8 mouse cellular contexts compared by ENCODE assay signal in the genomic region with DNA sequence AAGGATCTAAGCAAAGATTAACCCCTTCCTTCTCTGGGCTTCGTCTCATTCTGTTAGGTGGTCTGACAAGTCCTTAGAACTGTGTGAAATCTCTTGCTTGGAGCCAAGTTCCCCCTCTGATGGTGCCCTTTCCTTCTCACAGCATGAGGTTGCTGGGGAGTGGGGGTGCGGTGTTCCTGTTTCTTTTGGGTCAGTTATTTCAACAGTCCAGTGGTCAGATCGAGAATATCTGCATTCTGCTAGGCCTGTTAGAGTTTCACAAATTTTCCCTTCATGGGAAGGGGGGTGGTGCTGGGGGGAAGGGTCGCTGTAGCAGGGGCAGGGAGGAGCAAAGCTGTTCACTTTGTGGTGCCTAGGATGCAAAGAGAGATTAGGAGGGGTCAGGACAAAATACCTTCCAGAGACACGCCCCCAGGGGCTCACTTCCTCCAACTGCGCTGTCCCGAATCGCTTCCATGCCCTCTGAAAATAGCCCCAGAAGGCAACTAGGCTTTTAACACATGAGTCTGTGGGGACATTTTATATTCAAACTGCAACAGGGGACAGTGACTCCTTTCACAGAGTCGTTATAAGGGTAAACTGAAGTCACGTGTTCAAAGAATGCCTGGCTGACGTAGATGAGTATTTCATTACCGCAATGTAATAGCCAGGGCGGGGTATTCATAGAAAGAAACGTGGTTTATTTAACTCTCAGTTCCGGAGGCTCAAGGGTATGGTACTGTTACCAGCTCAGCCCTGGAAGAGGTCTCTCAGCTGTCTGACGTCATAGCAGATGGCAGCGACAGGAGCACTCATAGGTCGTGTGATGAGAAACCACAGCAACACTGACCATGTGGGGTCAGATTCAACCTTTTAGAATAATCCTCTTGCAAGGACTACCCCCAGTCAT.
DNase-seq lines count a peak whose midpoint lies in the region; ATAC-seq and TF ChIP-seq lines count a peak whose summit lies in the region.

No protein-coding gene starts in this region.

- no peak overlapping the region for H3K27ac ChIP-seq in left cerebral cortex, adult 2 months
- H3K27ac ChIP-seq in forebrain, embryonic 14.5 days (ENCODE audit: low read depth, low read length): no peak overlapping the region
- no peak overlapping the region for H3K27ac ChIP-seq in liver, embryonic 16.5 days (ENCODE audit: low read length)

- no peak overlapping the region for H3K9ac ChIP-seq in forebrain, embryonic 14.5 days (ENCODE audit: low read length)
- no peak overlapping the region for H3K9ac ChIP-seq in liver, embryonic 16.5 days (ENCODE audit: low read depth, low read length)

- no peak for TF ChIP-seq CTCF in left cerebral cortex, adult 2 months (IDR thresholded peaks at IDR 0.05)

- intact Hi-C loops in left cerebral cortex, postnatal 4 days (cut with DNase I): no loop called here
- intact Hi-C loops in left cerebral cortex, adult 2 months (cut with DNase I): no loop called here

- no peak overlapping the region for H3K4me3 ChIP-seq in left cerebral cortex, adult 2 months
- no peak overlapping the region for H3K4me3 ChIP-seq in forebrain, embryonic 14.5 days (ENCODE audit: low read depth, low read length)
- peak overlapping the region; percentile 24 for H3K4me3 ChIP-seq in liver, embryonic 16.5 days (ENCODE audit: low read depth, low read length)

- H3K9me3 ChIP-seq in forebrain, embryonic 14.5 days (replicated peaks; ENCODE audit: control insufficient read depth, low read length): no peaks in the 10 kb centered on the region
- H3K9me3 ChIP-seq in liver, embryonic 16.5 days (replicated peaks; ENCODE audit: control insufficient read depth, low read length): no peaks in the 10 kb centered on the region

- 38% methylated on average over 18 of the region's 18 CpGs for WGBS in forebrain, embryonic 14.5 days
- WGBS in liver, embryonic 16.5 days (ENCODE audit: insufficient replicate concordance): 23% methylated on average over 18 of the region's 18 CpGs

- H3K4me1 ChIP-seq in forebrain, embryonic 14.5 days (ENCODE audit: control insufficient read depth, insufficient read depth, low read length): no peaks in the 10 kb centered on the region
- H3K4me1 ChIP-seq in liver, embryonic 16.5 days (ENCODE audit: control insufficient read depth, low read depth, low read length): no peaks in the 10 kb centered on the region

- H3K27me3 ChIP-seq in forebrain, embryonic 14.5 days (replicated peaks; ENCODE audit: control insufficient read depth, insufficient read depth, low read length): no peaks in the 10 kb centered on the region
- H3K27me3 ChIP-seq in liver, embryonic 16.5 days (ENCODE audit: control insufficient read depth, insufficient read depth, low read depth, low read length): no peaks in the 10 kb centered on the region
- H3K27me3 ChIP-seq in splenic B cell, adult 2 months (ENCODE audit: control insufficient read depth, insufficient read depth, low read length, poor library complexity, severe bottlenecking): no peaks in the 10 kb centered on the region

- H3K4me2 ChIP-seq in forebrain, embryonic 14.5 days (ENCODE audit: low read length): no peak overlapping the region
- H3K4me2 ChIP-seq in liver, embryonic 16.5 days (ENCODE audit: low read depth, low read length): peak overlapping the region; percentile 26

- no peaks in the 10 kb centered on the region for H3K36me3 ChIP-seq in forebrain, embryonic 14.5 days (ENCODE audit: control insufficient read depth, insufficient read depth, low read length)
- no peaks in the 10 kb centered on the region for H3K36me3 ChIP-seq in liver, embryonic 16.5 days (ENCODE audit: control insufficient read depth, insufficient read depth)
- no peaks in the 10 kb centered on the region for H3K36me3 ChIP-seq in splenic B cell, adult 2 months (ENCODE audit: control insufficient read depth, insufficient read depth, low read length, poor library complexity, severe bottlenecking)

- peak; percentile 2 for DNase-seq in left cerebral cortex, postnatal 4 days
- no peak for DNase-seq in left cerebral cortex, adult 2 months (ENCODE audit: extremely low spot score in 1 of 2, low spot score in 2 of 2)
- no peak for DNase-seq in forebrain, embryonic 14.5 days (ENCODE audit: low spot score)
- DNase-seq in splenic B cell, adult 2 months (ENCODE audit: low read depth, low spot score): peak; percentile 15
- DNase-seq in right cerebral cortex, postnatal 25 days: no peak
- DNase-seq in adrenal gland, postnatal 4 days (ENCODE audit: low spot score in 2 of 2): no peak

- ATAC-seq in forebrain, embryonic 14.5 days: peak; percentile 35; the same call in 1 of the 2 replicates
- ATAC-seq in liver, embryonic 16.5 days (ENCODE audit: low read depth): no peak
- no peak for ATAC-seq in activated CD4-positive, CD25-positive, alpha-beta regulatory T cell, adult 4 months

Comparison
In these comparisons a context has a peak if more than half of its experiments do, and no peak if none do; other contexts are left out.
1. DNase-seq: peak in left cerebral cortex, postnatal 4 days (single experiment) and splenic B cell, adult 2 months (single experiment); none in left cerebral cortex, adult 2 months (0 of 2), forebrain, embryonic 14.5 days (single experiment), right cerebral cortex, postnatal 25 days (single experiment) and adrenal gland, postnatal 4 days (0 of 2).